Mouse (Mus musculus) MEL (cell line): ENCODE measurements around the gene Maea. TPM values are rescaled to one million over a fixed set of nuclear protein-coding genes. Genes with fewer than 3 reads are reported as not detected.

Experiments
- DNase-seq: peaks from one replicate; pipeline ENCODE4 v3.0.0; 2011; ENCODE audit warnings: low read depth, low spot score
- H3K27ac ChIP-seq: 2 replicates; pipeline ENCODE4 v1.5.1; 2012; ENCODE audit warnings: low read depth, mild to moderate bottlenecking, control low read depth, low read length, moderate library complexity; ENCODE audit not compliant: control insufficient read depth
- H3K27me3 ChIP-seq, 2 experiments: fragments of 150-350 bp in 1 of 2; sonication (generic) in 1 of 2; 2 replicates each; pipeline ENCODE4 v1.6.1; 2012; ENCODE audit warnings: low read length in 2 of 2, mild to moderate bottlenecking in 2 of 2, improper control_type of control experiment in 1 of 2, moderate library complexity in 1 of 2; ENCODE audit not compliant: insufficient read depth in 2 of 2, control insufficient read depth in 1 of 2
- H3K36me3 ChIP-seq, 2 experiments: 2 replicates each; pipeline ENCODE4 v1.6.1; 2012 to 2014; ENCODE audit warnings: low read length in 2 of 2, improper control_type of control experiment in 1 of 2, inconsistent platforms in 1 of 2, mild to moderate bottlenecking in 1 of 2; ENCODE audit not compliant: insufficient read depth in 2 of 2, control insufficient read depth in 1 of 2
- H3K4me1 ChIP-seq, 2 experiments: fragments of 150-350 bp in 1 of 2; sonication (generic) in 1 of 2; 2 replicates each; pipeline ENCODE4 v1.6.1; 2012; ENCODE audit warnings: low read length in 2 of 2, improper control_type of control experiment in 1 of 2, mild to moderate bottlenecking in 1 of 2; ENCODE audit not compliant: insufficient read depth in 2 of 2, control insufficient read depth in 1 of 2
- H3K4me3 ChIP-seq, 2 experiments: fragments of 150-350 bp in 1 of 2; sonication (generic) in 1 of 2; 2 replicates each; pipeline ENCODE4 v1.5.1; 2012; ENCODE audit warnings: low read depth in 2 of 2, low read length in 2 of 2, mild to moderate bottlenecking in 2 of 2, moderate library complexity in 2 of 2, control low read depth in 1 of 2, improper control_type of control experiment in 1 of 2; ENCODE audit not compliant: control insufficient read depth in 1 of 2, insufficient read depth in 1 of 2
- H3K79me2 ChIP-seq: 2 replicates; pipeline ENCODE4 v1.6.1; 2012; ENCODE audit warnings: mild to moderate bottlenecking, low read length, moderate library complexity; ENCODE audit not compliant: control insufficient read depth, poor library complexity, insufficient read depth
- H3K9ac ChIP-seq: 2 replicates; pipeline ENCODE4 v1.6.1; 2012; ENCODE audit warnings: low read depth, mild to moderate bottlenecking, control low read depth, low read length, moderate library complexity; ENCODE audit not compliant: control insufficient read depth, poor library complexity, severe bottlenecking
- H3K9me3 ChIP-seq: fragments of 150-350 bp; sonication (generic); replicated peaks from 2 replicates; pipeline ENCODE4 v1.6.1; 2012; ENCODE audit warnings: mild to moderate bottlenecking, low read length, improper control_type of control experiment, moderate library complexity; ENCODE audit not compliant: insufficient read depth
- BHLHE40 ChIP-seq: IDR thresholded peaks from 2 replicates; pipeline ENCODE4 v1.6.1; 2012; ENCODE audit warnings: low read depth, mild to moderate bottlenecking, inconsistent platforms, low read length, improper control_type of control experiment, borderline replicate concordance
- CHD2 ChIP-seq: IDR thresholded peaks from 2 replicates; pipeline ENCODE4 v1.6.1; 2011; ENCODE audit warnings: low read length, improper control_type of control experiment
- CTCF ChIP-seq, 3 experiments: IDR thresholded peaks in 2 of 3; conservative IDR thresholded peaks in 1 of 3; 2 replicates each; pipeline ENCODE4 v1.5.1; 2011 to 2012; ENCODE audit warnings: low read length in 3 of 3, low read depth in 2 of 3, mild to moderate bottlenecking in 2 of 3, improper control_type of control experiment in 1 of 3, inconsistent platforms in 1 of 3, mixed read lengths in 1 of 3, moderate library complexity in 1 of 3; ENCODE audit not compliant: control insufficient read depth in 1 of 3, insufficient read depth in 1 of 3, poor library complexity in 1 of 3, severe bottlenecking in 1 of 3
- ELF1 ChIP-seq: IDR thresholded peaks from 2 replicates; pipeline ENCODE4 v1.6.1; 2014; ENCODE audit warnings: low read depth, mild to moderate bottlenecking, inconsistent platforms, low read length, improper control_type of control experiment, moderate library complexity
- EP300 ChIP-seq, 2 experiments: IDR thresholded peaks; 2 replicates each; pipeline ENCODE4 v1.6.1; 2011; ENCODE audit warnings: improper control_type of control experiment in 2 of 2, low read length in 2 of 2, low read depth in 1 of 2, mild to moderate bottlenecking in 1 of 2
- ETS1 ChIP-seq: IDR thresholded peaks from 2 replicates; pipeline ENCODE4 v1.6.1; 2012; ENCODE audit warnings: low read depth, mild to moderate bottlenecking, inconsistent platforms, low read length, improper control_type of control experiment, moderate library complexity
- GABPA ChIP-seq: IDR thresholded peaks from 2 replicates; pipeline ENCODE4 v1.6.1; 2012; ENCODE audit warnings: low read depth, mild to moderate bottlenecking, inconsistent platforms, low read length, improper control_type of control experiment, moderate library complexity
- HCFC1 ChIP-seq: IDR thresholded peaks from 2 replicates; pipeline ENCODE4 v1.6.1; 2012; ENCODE audit warnings: low read depth, mild to moderate bottlenecking, inconsistent platforms, low read length, improper control_type of control experiment, moderate library complexity
- JUND ChIP-seq: IDR thresholded peaks from 2 replicates; pipeline ENCODE4 v1.6.1; 2011; ENCODE audit warnings: low read depth, mild to moderate bottlenecking, improper control_type of control experiment, low read length
- KAT2A ChIP-seq: conservative IDR thresholded peaks from 2 replicates; pipeline ENCODE4 v1.6.1; 2012; ENCODE audit warnings: low read depth, low read length, improper control_type of control experiment, inconsistent platforms
- MAFK ChIP-seq: IDR thresholded peaks from 2 replicates; pipeline ENCODE4 v1.6.1; 2011; ENCODE audit warnings: low read depth, mild to moderate bottlenecking, low read length, improper control_type of control experiment, borderline replicate concordance
- MAX ChIP-seq: IDR thresholded peaks from 2 replicates; pipeline ENCODE4 v1.6.1; 2011; ENCODE audit warnings: low read length, improper control_type of control experiment
- MAZ ChIP-seq: IDR thresholded peaks from 2 replicates; pipeline ENCODE4 v1.6.1; 2012; ENCODE audit warnings: low read depth, mild to moderate bottlenecking, inconsistent platforms, low read length, improper control_type of control experiment
- MEF2A ChIP-seq: IDR thresholded peaks from 2 replicates; pipeline ENCODE4 v1.6.1; 2014; ENCODE audit warnings: low read depth, mild to moderate bottlenecking, inconsistent platforms, low read length, improper control_type of control experiment; ENCODE audit not compliant: poor library complexity, insufficient replicate concordance, severe bottlenecking; ENCODE audit errors: extremely low read depth
- MXI1 ChIP-seq: IDR thresholded peaks from 2 replicates; pipeline ENCODE4 v1.6.1; 2011; ENCODE audit warnings: mild to moderate bottlenecking, low read depth, low read length, improper control_type of control experiment
- MYB ChIP-seq: IDR thresholded peaks from 2 replicates; pipeline ENCODE4 v1.6.1; 2011; ENCODE audit warnings: mild to moderate bottlenecking, low read depth, low read length, improper control_type of control experiment
- MYC ChIP-seq: IDR thresholded peaks from 2 replicates; pipeline ENCODE4 v1.6.1; 2011; ENCODE audit warnings: low read depth, mild to moderate bottlenecking, low read length, improper control_type of control experiment, moderate library complexity
- NELFE ChIP-seq: IDR thresholded peaks from 2 replicates; pipeline ENCODE4 v1.6.1; 2011; ENCODE audit warnings: low read depth, low read length, improper control_type of control experiment
- NRF1 ChIP-seq: IDR thresholded peaks from 2 replicates; pipeline ENCODE4 v1.6.1; 2014; ENCODE audit warnings: low read depth, mild to moderate bottlenecking, inconsistent platforms, low read length, improper control_type of control experiment, moderate library complexity; ENCODE audit not compliant: poor library complexity, insufficient read depth, severe bottlenecking
- POLR2A ChIP-seq, 2 experiments: IDR thresholded peaks; 2 replicates each; pipeline ENCODE4 v1.6.1; 2011 to 2012; ENCODE audit warnings: low read length in 2 of 2, mild to moderate bottlenecking in 2 of 2, control low read depth in 1 of 2, improper control_type of control experiment in 1 of 2, low read depth in 1 of 2, moderate library complexity in 1 of 2; ENCODE audit not compliant: control insufficient read depth in 1 of 2, insufficient read depth in 1 of 2, poor library complexity in 1 of 2
- POLR2AphosphoS2 ChIP-seq: IDR thresholded peaks from 2 replicates; pipeline ENCODE4 v1.6.1; 2011; ENCODE audit warnings: low read length, improper control_type of control experiment
- POLR2AphosphoS5 ChIP-seq: IDR thresholded peaks from 2 replicates; pipeline ENCODE4 v1.6.1; 2012; ENCODE audit warnings: low read depth, borderline replicate concordance, mild to moderate bottlenecking, inconsistent platforms, low read length, moderate library complexity, mixed read lengths
- RAD21 ChIP-seq: IDR thresholded peaks from 2 replicates; pipeline ENCODE4 v1.6.1; 2011; ENCODE audit warnings: mild to moderate bottlenecking, low read depth, low read length, improper control_type of control experiment
- RCOR1 ChIP-seq: IDR thresholded peaks from 2 replicates; pipeline ENCODE4 v1.6.1; 2012; ENCODE audit warnings: low read depth, mild to moderate bottlenecking, inconsistent platforms, low read length, improper control_type of control experiment
- SIN3A ChIP-seq: IDR thresholded peaks from 2 replicates; pipeline ENCODE4 v1.6.1; 2012; ENCODE audit warnings: low read length, improper control_type of control experiment, inconsistent platforms
- SMC3 ChIP-seq: IDR thresholded peaks from 2 replicates; pipeline ENCODE4 v1.6.1; 2011; ENCODE audit warnings: low read depth, low read length, improper control_type of control experiment
- TAL1 ChIP-seq: IDR thresholded peaks from 2 replicates; pipeline ENCODE4 v1.6.1; 2012; ENCODE audit warnings: mild to moderate bottlenecking, inconsistent platforms, low read length, moderate library complexity, mixed read lengths
- TBP ChIP-seq: IDR thresholded peaks from 2 replicates; pipeline ENCODE4 v1.8.0; 2011; ENCODE audit warnings: low read depth, low read length, improper control_type of control experiment
- UBTF ChIP-seq: IDR thresholded peaks from 2 replicates; pipeline ENCODE4 v1.6.1; 2012; ENCODE audit warnings: low read depth, mild to moderate bottlenecking, inconsistent platforms, low read length, improper control_type of control experiment, moderate library complexity, borderline replicate concordance; ENCODE audit not compliant: insufficient read depth
- USF2 ChIP-seq, 2 experiments: IDR thresholded peaks; 2 replicates each; pipeline ENCODE4 v1.6.1; 2011 to 2012; ENCODE audit warnings: improper control_type of control experiment in 2 of 2, low read length in 2 of 2, borderline replicate concordance in 1 of 2, inconsistent platforms in 1 of 2, low read depth in 1 of 2, mild to moderate bottlenecking in 1 of 2; ENCODE audit not compliant: insufficient read depth in 1 of 2
- ZKSCAN1 ChIP-seq: IDR thresholded peaks from 2 replicates; pipeline ENCODE4 v1.6.1; 2012; ENCODE audit warnings: low read depth, mild to moderate bottlenecking, inconsistent platforms, low read length, improper control_type of control experiment, moderate library complexity
- ZMIZ1 ChIP-seq: IDR thresholded peaks from 2 replicates; pipeline ENCODE4 v1.6.1; 2012; ENCODE audit warnings: low read depth, mild to moderate bottlenecking, inconsistent platforms, low read length, improper control_type of control experiment, moderate library complexity
- polyA plus RNA-seq, 2 experiments: library from polyadenylated mRNA; stranded (reverse) in 1 of 2; unstranded in 1 of 2; fragments of >175 nt in 1 of 2; fragments of >200 nt in 1 of 2; gene quantifications; 2 replicates each; pipeline versions ENCODE4 v1.2.1 to v1.2.4; 2012; ENCODE audit warnings: low replicate concordance in 2 of 2, low read depth in 1 of 2; ENCODE audit not compliant: insufficient read length in 2 of 2, insufficient read depth in 1 of 2, missing spikeins in 1 of 2
- total RNA-seq: library from RNA; depleted of rRNA; stranded (reverse); fragments of 300-350 nt; gene quantifications from 2 replicates; pipeline ENCODE4 v1.2.3, GENCODE M21; 2012

Gene Maea
- total and polyA plus RNA-seq, 3 experiments = 140 to 224 TPM; not detected in 1

DNA sequence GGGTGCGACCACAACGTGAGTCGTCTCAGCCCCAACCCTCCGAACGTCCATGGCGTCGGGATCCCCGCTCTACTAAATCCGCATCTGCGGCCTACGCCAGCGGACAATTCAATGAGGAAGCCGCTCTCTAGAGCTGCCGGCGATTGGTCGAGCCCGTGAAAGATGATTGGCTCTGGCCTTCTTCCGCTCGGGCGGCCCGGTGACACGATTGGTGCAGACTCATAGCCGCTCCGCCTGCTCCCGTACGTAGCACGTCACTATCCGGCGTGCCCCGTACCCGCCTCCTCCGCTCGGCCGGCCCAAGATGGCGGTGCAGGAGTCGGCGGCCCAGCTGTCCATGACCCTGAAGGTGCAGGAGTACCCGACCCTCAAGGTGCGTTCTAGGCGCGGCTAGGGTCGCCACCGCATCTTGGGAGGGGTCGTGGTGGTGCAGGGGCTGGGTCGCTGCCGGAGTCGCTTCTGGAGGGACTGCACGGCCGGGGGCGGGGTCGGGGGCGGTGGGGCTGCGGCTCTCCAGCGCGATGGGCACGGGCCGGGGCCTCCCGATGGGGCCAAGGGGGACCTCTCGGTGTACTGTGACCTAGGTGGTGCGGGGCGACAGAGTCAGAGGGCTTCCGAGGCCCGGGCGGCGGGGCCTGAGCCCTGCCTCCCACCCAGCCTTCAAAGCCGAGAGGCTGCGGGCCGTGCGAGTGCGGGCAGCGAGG lies at the start of gene Maea (continued):
- TF ChIP-seq POLR2AphosphoS5 = 0 out of 2 replicates have a peak, but pooled peaks have one; percentile 77
- peak; percentile 99 for TF ChIP-seq NELFE
- TF ChIP-seq ETS1 = 0 out of 2 replicates have a peak, but pooled peaks have one; percentile 5
- no peak for TF ChIP-seq SMC3

DNA sequence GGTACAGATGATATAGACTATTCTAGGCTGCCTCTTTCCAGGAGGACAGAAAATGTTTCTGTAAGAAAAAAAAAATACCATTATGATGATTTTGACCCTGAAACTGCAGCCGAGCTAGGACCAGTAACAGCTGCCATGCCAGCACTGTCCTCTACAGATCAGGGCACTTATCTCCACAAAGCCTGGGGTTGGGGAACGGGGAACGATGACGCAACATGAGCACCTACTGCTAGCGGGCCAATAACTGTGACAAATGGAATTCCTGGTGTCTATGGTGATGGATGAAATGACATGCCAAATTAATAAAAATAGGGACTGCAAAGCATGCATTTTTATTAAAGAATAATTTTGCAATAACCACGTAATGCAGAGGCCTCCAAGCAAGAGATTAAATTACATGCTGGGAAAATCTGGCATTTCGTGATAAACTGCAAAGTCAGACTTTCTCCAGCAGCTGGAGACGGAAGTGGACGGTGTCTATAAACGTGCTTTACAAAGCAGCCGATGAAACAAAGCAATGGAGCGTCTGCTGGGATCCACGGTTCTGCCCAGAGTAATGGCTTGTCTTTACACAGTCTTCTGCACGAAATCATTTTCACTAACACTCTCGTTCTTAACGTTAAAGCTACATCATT lies 41.4 kb upstream of the Maea start:
- H3K27ac ChIP-seq = no peak overlapping the region
- no peaks in the 10 kb centered on the region for H3K9me3 ChIP-seq
- no peaks in the 10 kb centered on the region for H3K79me2 ChIP-seq
- TF ChIP-seq RCOR1 (no peak), MXI1 (no peak), MAFK (no peak), CHD2 (no peak), USF2 (IDR thresholded peaks at IDR 0.05; ENCODE audit: borderline replicate concordance in 1 of 2, insufficient read depth in 1 of 2, low read depth in 1 of 2, low read length in 2 of 2) (no peak), POLR2AphosphoS5 (no peak), ELF1 (0 out of 2 replicates have a peak, but pooled peaks have one; percentile 26), POLR2AphosphoS2 (no peak), RAD21 (no peak; the same call in 1 of the 2 replicates), CTCF (IDR thresholded peaks at IDR 0.05 in 2 of 3, conservative IDR thresholded peaks at IDR 0.05 in 1 of 3; ENCODE audit: control insufficient read depth in 1 of 3, insufficient read depth in 1 of 3, low read depth in 2 of 3, low read length in 3 of 3, poor library complexity in 1 of 3, severe bottlenecking in 1 of 3) (no peak), TAL1 (peak; percentile 57), NELFE (no peak), GABPA (no peak), POLR2A (IDR thresholded peaks at IDR 0.05; ENCODE audit: control insufficient read depth in 1 of 2, insufficient read depth in 1 of 2, low read depth in 1 of 2, low read length in 2 of 2, poor library complexity in 1 of 2) (no peak), JUND (no peak), UBTF (no peak), BHLHE40 (no peak), ETS1 (peak; percentile 64; the same call in 1 of the 2 replicates), MAZ (no peak), EP300 (IDR thresholded peaks at IDR 0.05; ENCODE audit: low read depth in 1 of 2, low read length in 2 of 2) (peak in 1 of 2 experiments; percentile 25; a peak in 1 of 4 replicates), MYC (no peak), MYB (no peak), HCFC1 (no peak), SIN3A (peak; percentile 45), KAT2A (no peak), MEF2A (no peak), ZKSCAN1 (no peak), ZMIZ1 (no peak), MAX (no peak), NRF1 (no peak), TBP (0 out of 2 replicates have a peak, but pooled peaks have one; percentile 27)

More for the DNA sequence above, 41.4 kb upstream of the Maea start:
- Histone ChIP-seq H3K27me3 (peaks cover 1% of the 10 kb centered on the region in 2 experiments; a peak in 1 of 4 replicates), H3K36me3 (peaks cover 0 to 7% of the 10 kb centered on the region in 2 experiments; a peak in 2 of 4 replicates), H3K4me3 (peak overlapping the region; percentile 15 to 33; a peak in 3 of 4 replicates), H3K4me1 (peaks cover 6 to 15% of the 10 kb centered on the region in 2 experiments), H3K9ac (peak overlapping the region; percentile 19; the same call in 1 of the 2 replicates)
- DNase-seq = peak; percentile 73
